Comparison of ENCODE assay signal across 30 mouse cellular contexts in the genomic region with DNA sequence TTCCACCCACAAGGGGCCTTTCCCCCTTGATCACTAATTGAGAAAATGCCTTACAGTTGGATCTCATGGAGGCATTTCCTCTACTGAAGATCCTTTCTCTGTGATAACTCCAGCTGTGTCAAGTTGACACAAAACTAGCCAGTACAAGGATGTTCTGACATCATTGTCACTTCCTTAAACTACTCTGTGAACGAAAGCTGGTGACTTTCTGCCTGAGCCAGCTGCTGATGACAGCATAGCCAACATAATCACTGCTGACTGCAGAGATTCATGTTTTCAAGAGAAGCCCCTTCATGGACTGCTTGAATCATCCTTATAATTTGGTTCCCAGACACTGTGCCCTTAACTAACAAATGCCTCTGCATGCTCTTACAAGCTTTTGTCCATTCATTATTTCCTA. TPM values are rescaled to one million over a fixed set of nuclear protein-coding genes. Genes with fewer than 3 reads are reported as not detected.
A peak's percentile ranks its signal among the peaks of the same experiment; 100 is the strongest.
DNase-seq lines count a peak whose midpoint lies in the region; ATAC-seq and TF ChIP-seq lines count a peak whose summit lies in the region.
"Had no signal": no experiment of that assay in that cellular context is flagged by ENCODE, and none has a peak within 500 bp of the region (broad histone marks: within the 10 kb centered on the region; RNA-seq: fewer than 3 reads in every experiment).

No protein-coding gene starts in this region.

- no peaks in the 10 kb centered on the region for H3K36me3 ChIP-seq in lung, embryonic 14.5 days (ENCODE audit: insufficient read depth)
- H3K36me3 ChIP-seq: forebrain, embryonic 12.5 days; G1E; hindbrain, embryonic 10.5 days; lung, embryonic 15.5 days; neural tube, embryonic 15.5 days had no signal

- 40% methylated on average over 1 of the region's 1 CpGs for WGBS in lung, embryonic 14.5 days

- no peak overlapping the region for H3K27ac ChIP-seq in lung, embryonic 14.5 days (ENCODE audit: low read depth)
- H3K27ac ChIP-seq: forebrain, embryonic 12.5 days; hindbrain, embryonic 10.5 days; liver, embryonic 14.5 days; lung, embryonic 15.5 days; neural tube, embryonic 15.5 days; stomach, postnatal 0 days had no signal

- ATAC-seq in lung, embryonic 14.5 days (ENCODE audit: insufficient read depth) = no peak
- peak; percentile 65 for ATAC-seq in granulocyte monocyte progenitor cell, adult 5-6 weeks (replicated peaks; ENCODE audit: poor library complexity, severe bottlenecking)
- 0 out of 2 replicates have a peak, but pooled peaks have one; percentile 39 for ATAC-seq in megakaryocyte progenitor cell, adult 5-6 weeks (replicated peaks; ENCODE audit: poor library complexity)
- no peak for ATAC-seq in erythroblast, adult 5-6 weeks (replicated peaks; ENCODE audit: low FRiP score, poor library complexity, severe bottlenecking)
- ATAC-seq: forebrain, postnatal 0 days; hindbrain, embryonic 16.5 days; intestine, postnatal 0 days; Patski had no signal

- no peaks in the 10 kb centered on the region for H3K27me3 ChIP-seq in lung, embryonic 14.5 days (ENCODE audit: insufficient read depth, low read length)
- H3K27me3 ChIP-seq: forebrain, embryonic 12.5 days; lung, embryonic 15.5 days; neural tube, embryonic 15.5 days; Patski had no signal

- H3K9ac ChIP-seq in lung, embryonic 14.5 days = no peak overlapping the region
- H3K9ac ChIP-seq: forebrain, embryonic 12.5 days; forebrain, postnatal 0 days; liver, embryonic 14.5 days; lung, embryonic 15.5 days; neural tube, embryonic 15.5 days had no signal

- DNase-seq in lung, embryonic 14.5 days = peak; percentile 15
- DNase-seq in lung, adult 18-20 months = no peak
- DNase-seq in gastrocnemius, adult 18-20 months (ENCODE audit: low spot score) = no peak
- no peak for DNase-seq in layer of hippocampus, adult 11-12 months (ENCODE audit: low spot score)
- no peak for DNase-seq in kidney, adult 8-10 months
- DNase-seq: adrenal gland, postnatal 36 days; cerebellum, adult 2 months; cerebellum, postnatal 14 days; forebrain, postnatal 0 days; gastrocnemius, postnatal 10 days; heart, postnatal 14 days; kidney, postnatal 14 days; liver; midbrain, embryonic 14.5 days; spleen, adult 18-20 months; thymus, adult 18-20 months; thymus, postnatal 25 days had no signal

- no peak overlapping the region for H3K4me3 ChIP-seq in lung, embryonic 14.5 days (ENCODE audit: low read depth, low read length)
- H3K4me3 ChIP-seq: forebrain, embryonic 12.5 days; hindbrain, embryonic 10.5 days; lung, embryonic 15.5 days; neural tube, embryonic 15.5 days had no signal

- TF ChIP-seq CTCF in lung, embryonic 14.5 days (IDR thresholded peaks at IDR 0.05; ENCODE audit: low read depth) = no peak

- H3K9me3 ChIP-seq in lung, embryonic 14.5 days (ENCODE audit: low read depth, low read length) = no peaks in the 10 kb centered on the region
- H3K9me3 ChIP-seq: forebrain, embryonic 12.5 days; G1E; hindbrain, embryonic 10.5 days; lung, embryonic 15.5 days; neural tube, embryonic 15.5 days had no signal

- H3K4me1 ChIP-seq in lung, embryonic 14.5 days (ENCODE audit: insufficient read depth) = no peaks in the 10 kb centered on the region
- H3K4me1 ChIP-seq: forebrain, embryonic 12.5 days; hindbrain, embryonic 10.5 days; lung, embryonic 15.5 days; neural tube, embryonic 15.5 days had no signal

- H3K4me2 ChIP-seq in lung, embryonic 14.5 days = no peak overlapping the region
- H3K4me2 ChIP-seq: forebrain, embryonic 12.5 days; lung, embryonic 15.5 days; neural tube, embryonic 15.5 days had no signal

RNA-seq across cellular contexts. Expression of gene Tank, which starts 7.1 kb away (rescaled TPM):
- 32.5 TPM in 2 replicates for polyA plus RNA-seq in lung, embryonic 14.5 days (2014; fragmentation: Nextera tagmentation; extraction: Ambion mirVana)
- total RNA-seq in granulocyte monocyte progenitor cell, adult 5-6 weeks (2014; fragmentation: Nextera tagmentation) = 96.4 and 107 TPM in 2 replicates
- 77.2 and 87.8 TPM in 2 replicates for total RNA-seq in granulocyte monocyte progenitor cell, adult 5-6 weeks (2017)
- 132 and 135 TPM in 2 replicates for total RNA-seq in megakaryocyte progenitor cell, adult 5-6 weeks (2015)
- 84.7 and 93.1 TPM in 2 replicates for total RNA-seq in megakaryocyte progenitor cell, adult 5-6 weeks (2017)
- total RNA-seq in erythroblast, adult 5-6 weeks (2015; ENCODE audit: low replicate concordance) = 88.4 and 102 TPM in 2 replicates
- 65.1 and 67.1 TPM in 2 replicates for total RNA-seq in erythroblast, adult 5-6 weeks (2017; ENCODE audit: low replicate concordance)
- total RNA-seq in gastrocnemius, adult 18-20 months (2021) = 10 to 100 TPM; 17.5 to 17.8 TPM

Comparison
In these comparisons a context has a peak if more than half of its experiments do, and no peak if none do; other contexts are left out.
1. ATAC-seq: peak in granulocyte monocyte progenitor cell, adult 5-6 weeks (single experiment) and megakaryocyte progenitor cell, adult 5-6 weeks (single experiment); none in lung, embryonic 14.5 days (single experiment) and erythroblast, adult 5-6 weeks (single experiment).